Mouse (Mus musculus): Measurements from ENCODE around the gene Gng12.

The Gng12 gene

GRCm38 (mm10) chr6:67056108-67056888 is 160.1 kb downstream of the Gng12 start:
- DNase-seq (ENCODE audit: low spot score), result no peak

GRCm38 (mm10) chr6:67056889-67057564 is 160.8 kb downstream of the Gng12 start:
- DNase-seq (ENCODE audit: low spot score), result no peak

GRCm38 (mm10) chr6:67057574-67057973 is 161.4 kb downstream of the Gng12 start:
- DNase-seq (ENCODE audit: low spot score), result no peak

GRCm38 (mm10) chr6:67057991-67058696 is 161.9 kb downstream of the Gng12 start:
- DNase-seq (ENCODE audit: low spot score), result no peak

- DNase-seq (ENCODE audit: low spot score), result no peak
Measured at GRCm38 (mm10) chr6:67060057-67060456, 163.9 kb downstream of the Gng12 start.

GRCm38 (mm10) chr6:67069219-67069762 is 173.1 kb downstream of the Gng12 start:
- DNase-seq (ENCODE audit: low spot score), result no peak

- DNase-seq (ENCODE audit: low spot score), result no peak
Measured at GRCm38 (mm10) chr6:67069800-67070315, 173.7 kb downstream of the Gng12 start.
